Mouse (Mus musculus) midbrain, embryonic 12.5 days (tissue): ENCODE measurements around the gene Col23a1. TPM values are rescaled to one million over a fixed set of nuclear protein-coding genes. Genes with fewer than 3 reads are reported as not detected.

ENCODE experiments used
- ATAC-seq: fragments of 200-750 bp; cut with Nextera tagmentation; 2 replicates; pipeline ENCODE4 v1.8.0; 2017; ENCODE audit warnings: low read depth, moderate TSS enrichment, moderate library complexity; ENCODE audit not compliant: low FRiP score
- H3K27ac ChIP-seq: fragments of 300-500 bp; sonication (generic); replicated peaks from 2 replicates; pipeline ENCODE4 v1.5.1; 2016; ENCODE audit warnings: mild to moderate bottlenecking
- H3K27me3 ChIP-seq: fragments of 300-500 bp; sonication (generic); 2 replicates; pipeline ENCODE4 v1.6.1; 2016; ENCODE audit warnings: mild to moderate bottlenecking
- H3K36me3 ChIP-seq: fragments of 300-500 bp; sonication (generic); 2 replicates; pipeline ENCODE4 v1.6.1; 2016
- H3K4me1 ChIP-seq: fragments of 300-500 bp; sonication (generic); 2 replicates; pipeline ENCODE4 v1.6.1; 2016
- H3K4me2 ChIP-seq: fragments of 300-500 bp; sonication (generic); replicated peaks from 2 replicates; pipeline ENCODE4 v1.6.1; 2016; ENCODE audit warnings: mild to moderate bottlenecking, moderate library complexity
- H3K4me3 ChIP-seq: fragments of 300-500 bp; sonication (generic); 2 replicates; pipeline ENCODE4 v1.5.1; 2016; ENCODE audit warnings: mild to moderate bottlenecking
- H3K9ac ChIP-seq: fragments of 300-500 bp; sonication (generic); replicated peaks from 2 replicates; pipeline ENCODE4 v1.6.1; 2016; ENCODE audit warnings: mild to moderate bottlenecking, moderate library complexity
- H3K9me3 ChIP-seq: fragments of 300-500 bp; sonication (generic); 2 replicates; pipeline ENCODE4 v1.6.1; 2016; ENCODE audit warnings: mild to moderate bottlenecking
- WGBS: fragments of 180-500 bp; shearing (Covaris S2); methylation state at CpG from one replicate; pipeline ENCODE4 v1.1.7; 2016; 5-methylcytosine and 5-hydroxymethylcytosine counted together
- polyA plus RNA-seq: library from polyadenylated mRNA; unstranded; fragments of >200 nt; fragmentation: Nextera tagmentation; extraction: Ambion mirVana; gene quantifications from 2 replicates; pipeline ENCODE4 v1.2.1, GENCODE M21; 2016

Gene Col23a1
- polyA plus RNA-seq, 1 experiment from 2014 or later = 18.3 TPM

- WGBS = 79% methylated on average over 13 of the region's 13 CpGs
These were observed 179.7 kb downstream of the Col23a1 start for GRCm38 (mm10) chr11:51469341-51469831.

GRCm38 (mm10) chr11:51470383-51471144, 180.8 kb downstream of the Col23a1 start:
- no peak overlapping the region for H3K27ac ChIP-seq
- peaks cover 11% of the 10 kb centered on the region; the same call in 1 of the 2 replicates for H3K4me1 ChIP-seq
- no peaks in the 10 kb centered on the region for H3K9me3 ChIP-seq
- H3K27me3 ChIP-seq = no peaks in the 10 kb centered on the region
- no peak overlapping the region for H3K4me3 ChIP-seq
- no peak for ATAC-seq
- H3K9ac ChIP-seq = no peak overlapping the region
- H3K4me2 ChIP-seq = 0 out of 2 replicates have a peak overlapping the region, but pooled peaks have one; percentile 9
- no peaks in the 10 kb centered on the region for H3K36me3 ChIP-seq
- WGBS = 43% methylated on average over 17 of the region's 17 CpGs

More at GRCm38 (mm10) chr11:51469341-51469831, 179.7 kb downstream of the Col23a1 start:
- Histone ChIP-seq H3K36me3 (no peaks in the 10 kb centered on the region), H3K4me2 (no peak overlapping the region), H3K4me1 (peaks cover 11% of the 10 kb centered on the region; the same call in 1 of the 2 replicates), H3K9ac (no peak overlapping the region), H3K4me3 (no peak overlapping the region), H3K9me3 (no peaks in the 10 kb centered on the region), H3K27ac (no peak overlapping the region), H3K27me3 (no peaks in the 10 kb centered on the region)
- no peak for ATAC-seq

- no peak overlapping the region for H3K4me2 ChIP-seq
- no peak overlapping the region for H3K4me3 ChIP-seq
- no peaks in the 10 kb centered on the region for H3K36me3 ChIP-seq
- H3K9me3 ChIP-seq = no peaks in the 10 kb centered on the region
- peaks cover 9% of the 10 kb centered on the region; the same call in 1 of the 2 replicates for H3K4me1 ChIP-seq
- H3K27ac ChIP-seq = no peak overlapping the region
- 50% methylated on average over 2 of the region's 2 CpGs for WGBS
- no peak overlapping the region for H3K9ac ChIP-seq
- ATAC-seq = no peak
- no peaks in the 10 kb centered on the region for H3K27me3 ChIP-seq
These were observed 184.0 kb downstream of the Col23a1 start for GRCm38 (mm10) chr11:51473686-51474085.

- Histone ChIP-seq H3K4me3 (no peak overlapping the region), H3K36me3 (no peaks in the 10 kb centered on the region), H3K9ac (no peak overlapping the region), H3K4me1 (no peaks in the 10 kb centered on the region), H3K27ac (no peak overlapping the region), H3K9me3 (no peaks in the 10 kb centered on the region), H3K27me3 (no peaks in the 10 kb centered on the region), H3K4me2 (no peak overlapping the region)
- no peak for ATAC-seq
- 50% methylated on average over 4 of the region's 4 CpGs for WGBS
These were observed 186.8 kb downstream of the Col23a1 start for GRCm38 (mm10) chr11:51476543-51476942.

GRCm38 (mm10) chr11:51477571-51477970, 187.9 kb downstream of the Col23a1 start:
- H3K4me1 ChIP-seq = no peaks in the 10 kb centered on the region
- no peak overlapping the region for H3K4me2 ChIP-seq
- 80% methylated on average over 8 of the region's 8 CpGs for WGBS
- H3K27me3 ChIP-seq = no peaks in the 10 kb centered on the region
- H3K27ac ChIP-seq = 0 out of 2 replicates have a peak overlapping the region, but pooled peaks have one; percentile 20
- no peaks in the 10 kb centered on the region for H3K36me3 ChIP-seq
- H3K9me3 ChIP-seq = no peaks in the 10 kb centered on the region
- no peak overlapping the region for H3K4me3 ChIP-seq
- no peak for ATAC-seq
- H3K9ac ChIP-seq = no peak overlapping the region

- Histone ChIP-seq H3K4me2 (no peak overlapping the region), H3K36me3 (no peaks in the 10 kb centered on the region), H3K27me3 (no peaks in the 10 kb centered on the region), H3K9ac (no peak overlapping the region), H3K27ac (no peak overlapping the region), H3K4me1 (no peaks in the 10 kb centered on the region), H3K9me3 (no peaks in the 10 kb centered on the region), H3K4me3 (no peak overlapping the region)
- ATAC-seq = no peak
- 93% methylated on average over 3 of the region's 3 CpGs for WGBS
These were observed 192.5 kb downstream of the Col23a1 start for GRCm38 (mm10) chr11:51482251-51482650.

GRCm38 (mm10) chr11:51485051-51485521, 195.4 kb downstream of the Col23a1 start:
- peaks cover 3% of the 10 kb centered on the region for H3K4me1 ChIP-seq
- no peak overlapping the region for H3K4me2 ChIP-seq
- ATAC-seq = no peak
- 73% methylated on average over 8 of the region's 8 CpGs for WGBS
- H3K9me3 ChIP-seq = no peaks in the 10 kb centered on the region
- no peaks in the 10 kb centered on the region for H3K36me3 ChIP-seq
- H3K27me3 ChIP-seq = no peaks in the 10 kb centered on the region
- no peak overlapping the region for H3K9ac ChIP-seq
- no peak overlapping the region for H3K4me3 ChIP-seq
- H3K27ac ChIP-seq = no peak overlapping the region

GRCm38 (mm10) chr11:51485775-51486464, 196.2 kb downstream of the Col23a1 start:
- 77% methylated on average over 10 of the region's 10 CpGs for WGBS
- no peaks in the 10 kb centered on the region for H3K9me3 ChIP-seq
- no peak overlapping the region for H3K27ac ChIP-seq
- H3K4me1 ChIP-seq = peaks cover 3% of the 10 kb centered on the region
- no peak overlapping the region for H3K9ac ChIP-seq
- H3K4me3 ChIP-seq = no peak overlapping the region
- no peaks in the 10 kb centered on the region for H3K36me3 ChIP-seq
- no peak for ATAC-seq
- H3K27me3 ChIP-seq = no peaks in the 10 kb centered on the region
- H3K4me2 ChIP-seq = no peak overlapping the region

GRCm38 (mm10) chr11:51488813-51489212, 199.1 kb downstream of the Col23a1 start:
- H3K27ac ChIP-seq = no peak overlapping the region
- 53% methylated on average over 9 of the region's 9 CpGs for whole genome bisulfite sequencing

GRCm38 (mm10) chr11:51493421-51493820, 203.7 kb downstream of the Col23a1 start:
- no peak overlapping the region for H3K27ac ChIP-seq
- ATAC-seq = no peak
- H3K4me1 ChIP-seq = peaks cover 3% of the 10 kb centered on the region
- no peak overlapping the region for H3K9ac ChIP-seq
- no peaks in the 10 kb centered on the region for H3K27me3 ChIP-seq
- 81% methylated on average over 4 of the region's 4 CpGs for WGBS
- H3K9me3 ChIP-seq = no peaks in the 10 kb centered on the region
- no peaks in the 10 kb centered on the region for H3K36me3 ChIP-seq
- no peak overlapping the region for H3K4me3 ChIP-seq
- no peak overlapping the region for H3K4me2 ChIP-seq

More at GRCm38 (mm10) chr11:51488813-51489212, 199.1 kb downstream of the Col23a1 start:
- Histone ChIP-seq H3K9ac (no peak overlapping the region), H3K4me2 (no peak overlapping the region), H3K27me3 (no peaks in the 10 kb centered on the region), H3K9me3 (no peaks in the 10 kb centered on the region), H3K4me3 (no peak overlapping the region), H3K36me3 (no peaks in the 10 kb centered on the region), H3K4me1 (peaks cover 3% of the 10 kb centered on the region)
- ATAC-seq = no peak

GRCm38 (mm10) chr11:51494178-51494577, 204.5 kb downstream of the Col23a1 start:
- WGBS = 79% methylated on average over 5 of the region's 5 CpGs
- no peak for ATAC-seq
- no peak overlapping the region for H3K9ac ChIP-seq

GRCm38 (mm10) chr11:51499776-51500175, 210.1 kb downstream of the Col23a1 start:
- Histone ChIP-seq H3K27ac (no peak overlapping the region), H3K4me1 (no peaks in the 10 kb centered on the region), H3K9me3 (no peaks in the 10 kb centered on the region), H3K27me3 (no peaks in the 10 kb centered on the region), H3K4me2 (no peak overlapping the region), H3K4me3 (no peak overlapping the region), H3K9ac (no peak overlapping the region), H3K36me3 (no peaks in the 10 kb centered on the region)
- no peak for ATAC-seq

More at GRCm38 (mm10) chr11:51494178-51494577, 204.5 kb downstream of the Col23a1 start:
- H3K36me3 ChIP-seq = no peaks in the 10 kb centered on the region
- H3K4me2 ChIP-seq = no peak overlapping the region
- no peaks in the 10 kb centered on the region for H3K4me1 ChIP-seq
- no peak overlapping the region for H3K4me3 ChIP-seq
- H3K27ac ChIP-seq = no peak overlapping the region
- H3K9me3 ChIP-seq = no peaks in the 10 kb centered on the region
- H3K27me3 ChIP-seq = no peaks in the 10 kb centered on the region
